Mouse (Mus musculus) monocyte, adult 59 days (primary cell): ENCODE results near the gene Ciart. TPM values are rescaled to one million over a fixed set of nuclear protein-coding genes. Genes with fewer than 3 reads are reported as not detected.

Source experiments
- total RNA-seq, 2 experiments: library from RNA; stranded (reverse); gene quantifications; one replicate each; pipeline ENCODE4 v1.2.4; 2023

Gene Ciart
- 10 to 100 TPM; 27.0 to 27.9 TPM for total RNA-seq

GRCm38 (mm10) chr3:95881979-95882815 lies at the start of gene Ciart:
TSS of gene Ciart (minus strand) at chr3:95882251.

GRCm38 (mm10) chr3:95928658-95929503 lies 46.8 kb upstream of the Ciart start, which contains the start of gene Anp32e:
TSS of gene Anp32e (plus strand) at chr3:95929246.

GRCm38 (mm10) chr3:95904568-95904967 lies 22.5 kb upstream of the Ciart start, which contains the start of gene Car14:
TSS of gene Car14 (minus strand) at chr3:95904691.

GRCm38 (mm10) chr3:95893606-95894316 lies 11.7 kb upstream of the Ciart start, which contains the start of gene Aph1a:
TSS of gene Aph1a (plus strand) at chr3:95893969.

GRCm38 (mm10) chr3:95891211-95892065 lies 9.4 kb upstream of the Ciart start, which contains the start of gene BC028528:
TSS of gene BC028528 (minus strand) at chr3:95892005.

GRCm38 (mm10) chr3:95871392-95871867 lies 10.6 kb downstream of the Ciart start, which contains the start of gene Mrps21:
TSS of gene Mrps21 (minus strand) at chr3:95871519.

GRCm38 (mm10) chr3:95855502-95856089 lies 26.5 kb downstream of the Ciart start, which contains the start of gene Prpf3:
TSS of gene Prpf3 (minus strand) at chr3:95855885.

Other genes with a start within 250 kb of the Ciart start
- 100 to 1,000 TPM; 751 to 777 TPM for gene Mcl1, start 223.5 kb downstream of the Ciart start, total RNA-seq
- gene Adamtsl4, start 194.3 kb downstream of the Ciart start, total RNA-seq: 1 to 10 TPM; 3.3 to 3.6 TPM
- gene Ecm1, start 142.7 kb downstream of the Ciart start, total RNA-seq: 10 to 100 TPM; 39.5 to 67.9 TPM
- 10 to 100 TPM; 22.4 to 28.7 TPM for gene Tars2, start 122.0 kb downstream of the Ciart start, total RNA-seq
- 10 to 100 TPM; 60.5 to 61.9 TPM for gene Rprd2, start 63.4 kb downstream of the Ciart start, total RNA-seq
- 10 to 100 TPM; 31.8 to 38.9 TPM for gene Prpf3, start 26.4 kb downstream of the Ciart start, total RNA-seq
- gene Mrps21, start 10.7 kb downstream of the Ciart start, total RNA-seq: 100 to 1,000 TPM; 127 to 131 TPM
- 100 to 1,000 TPM; 156 to 173 TPM for gene BC028528, start 9.8 kb upstream of the Ciart start, total RNA-seq
- gene Aph1a, start 11.7 kb upstream of the Ciart start, total RNA-seq: 100 to 1,000 TPM in 1 of 2 experiments, 10 to 100 TPM in 1; 88.0 to 131 TPM
- not detected for gene Car14, start 22.4 kb upstream of the Ciart start, total RNA-seq
- 10 to 100 TPM; 42.7 to 46.2 TPM for gene Anp32e, start 47.0 kb upstream of the Ciart start, total RNA-seq
- gene Plekho1, start 113.8 kb upstream of the Ciart start, total RNA-seq: 100 to 1,000 TPM; 241 to 254 TPM
- 10 to 100 TPM; 21.1 to 30.0 TPM for gene Vps45, start 176.2 kb upstream of the Ciart start, total RNA-seq
- 1 to 10 TPM; 6.0 to 6.3 TPM for gene Otud7b, start 222.3 kb upstream of the Ciart start, total RNA-seq